10 mouse cellular contexts compared by ENCODE assay signal in genomic region chr15:5240360-5240759, GRCm38 (mm10). TPM values are rescaled to one million over a fixed set of nuclear protein-coding genes. Genes with fewer than 3 reads are reported as not detected.
A peak's percentile ranks its signal among the peaks of the same experiment; 100 is the strongest.
DNase-seq lines count a peak whose midpoint lies in the region; ATAC-seq and TF ChIP-seq lines count a peak whose summit lies in the region.
"Had no signal": no experiment of that assay in that cellular context is flagged by ENCODE, and none has a peak within 500 bp of the region (broad histone marks: within the 10 kb centered on the region; RNA-seq: fewer than 3 reads in every experiment).

No protein-coding gene starts in this region.

- in situ Hi-C loops in CH12.LX (cut with MboI; ENCODE audit: low pct_ligation_motif_present, low pct_unique_long_range_greater_than_20kb, low sequenced_read_pairs), result loop anchor here (10.0 to 25.0 kb wide), 4 partner anchors 372 to 972 kb away; no protein-coding TSS in a partner anchor

- H3K36me3 ChIP-seq in kidney, adult 2 months (ENCODE audit: control insufficient read depth, insufficient read depth, low read length), result no peaks in the 10 kb centered on the region
- peaks cover 0 to 6% of the 10 kb centered on the region in 2 experiments for H3K36me3 ChIP-seq in CH12.LX (replicated peaks in 1 of 2; ENCODE audit: control insufficient read depth in 1 of 2, insufficient read depth in 1 of 2, low read length in 1 of 2)

- peaks cover 3% of the 10 kb centered on the region for H3K4me1 ChIP-seq in kidney, adult 2 months (ENCODE audit: control insufficient read depth, insufficient read depth, low read length)
- H3K4me1 ChIP-seq in CH12.LX (ENCODE audit: control insufficient read depth in 1 of 2, insufficient read depth in 2 of 2), result peaks cover 15 to 55% of the 10 kb centered on the region in 2 experiments; a peak in 3 of 4 replicates
- peaks cover 11% of the 10 kb centered on the region for H3K4me1 ChIP-seq in brown adipose tissue, adult 24 weeks (ENCODE audit: control insufficient read depth, insufficient read depth, insufficient read length, low read length)

- no peaks in the 10 kb centered on the region for H3K27me3 ChIP-seq in kidney, adult 2 months (replicated peaks; ENCODE audit: control insufficient read depth, insufficient read depth, low read length)
- H3K27me3 ChIP-seq in CH12.LX (replicated peaks), result no peaks in the 10 kb centered on the region

- TF ChIP-seq RAD21 in CH12.LX (IDR thresholded peaks at IDR 0.05; ENCODE audit: low read depth, low read length), result no peak

- TF ChIP-seq CTCF in kidney, adult 2 months (conservative IDR thresholded peaks at IDR 0.05; ENCODE audit: insufficient read depth, insufficient read length, low read depth, low read length), result no peak
- no peak for TF ChIP-seq CTCF in CH12.LX (conservative IDR thresholded peaks at IDR 0.05 in 1 of 2, IDR thresholded peaks at IDR 0.05 in 1 of 2; ENCODE audit: low read depth in 2 of 2, low read length in 2 of 2)

- no peaks in the 10 kb centered on the region for H3K9me3 ChIP-seq in CH12.LX (replicated peaks; ENCODE audit: low read length)
- H3K9me3 ChIP-seq: forebrain, embryonic 13.5 days had no signal

- DNase-seq in kidney, adult 2 months, result peak; percentile 1
- DNase-seq in kidney, adult 8-10 months, result no peak
- DNase-seq in CH12.LX (ENCODE audit: extremely low read depth), result no peak
- no peak for DNase-seq in right cerebral cortex, postnatal 36 days (ENCODE audit: low spot score in 2 of 2)
- DNase-seq: layer of hippocampus, adult 9-11 months had no signal

- 0 out of 2 replicates have a peak, but pooled peaks have one; percentile 0 for ATAC-seq in megakaryocyte-erythroid progenitor cell, adult 5-6 weeks (replicated peaks; ENCODE audit: low FRiP score, low TSS enrichment, poor library complexity, severe bottlenecking)
- ATAC-seq in cerebellum, adult (ENCODE audit: insufficient number of reproducible peaks, low FRiP score, low TSS enrichment), result no peak
- ATAC-seq: forebrain, embryonic 13.5 days had no signal

- no peak overlapping the region for H3K9ac ChIP-seq in CH12.LX (ENCODE audit: insufficient read depth, low read depth)
- H3K9ac ChIP-seq: forebrain, embryonic 13.5 days; lung, embryonic 14.5 days had no signal

- peak overlapping the region; percentile 32; the same call in 1 of the 2 replicates for H3K4me3 ChIP-seq in kidney, adult 2 months (ENCODE audit: insufficient read depth, low read depth, low read length)
- H3K4me3 ChIP-seq in CH12.LX (replicated peaks in 1 of 3; ENCODE audit: low read depth in 2 of 3, low read length in 2 of 3, poor library complexity in 1 of 3), result peak overlapping the region in 1 of 3 experiments; percentile 5
- peak overlapping the region; percentile 60 for H3K4me3 ChIP-seq in brown adipose tissue, adult 24 weeks (ENCODE audit: insufficient read depth, low read depth, low read length)
- H3K4me3 ChIP-seq: forebrain, embryonic 13.5 days had no signal

- TF ChIP-seq EP300 in CH12.LX (IDR thresholded peaks at IDR 0.05; ENCODE audit: low read length), result no peak

- H3K27ac ChIP-seq in kidney, adult 2 months (ENCODE audit: insufficient read depth, low read depth, low read length), result no peak overlapping the region; the same call in 1 of the 2 replicates
- no peak overlapping the region for H3K27ac ChIP-seq in CH12.LX (ENCODE audit: insufficient read depth, low read depth)
- H3K27ac ChIP-seq in brown adipose tissue, adult 24 weeks (replicated peaks; ENCODE audit: low read depth, low read length), result peak overlapping the region; percentile 81
- H3K27ac ChIP-seq: forebrain, embryonic 13.5 days had no signal

- H3K4me2 ChIP-seq in CH12.LX (ENCODE audit: insufficient read depth, low read depth, poor library complexity, severe bottlenecking), result peak overlapping the region; percentile 72
- H3K4me2 ChIP-seq: forebrain, embryonic 13.5 days; lung, embryonic 14.5 days had no signal

- TF ChIP-seq POLR2A in kidney, adult 2 months (IDR thresholded peaks at IDR 0.05; ENCODE audit: low read depth, low read length), result no peak
- no peak for TF ChIP-seq POLR2A in CH12.LX (IDR thresholded peaks at IDR 0.05; ENCODE audit: low read depth, low read length)

- 67% methylated on average over 6 of the region's 6 CpGs for WGBS in kidney, adult 2 months

- H3K79me2 ChIP-seq in CH12.LX (replicated peaks; ENCODE audit: control insufficient read depth, extremely low read depth, insufficient read depth, poor library complexity, severe bottlenecking), result peaks cover 12% of the 10 kb centered on the region

- dilution Hi-C loops in CH12.LX (cut with MboI; ENCODE audit: extremely low pct_ligation_motif_present, extremely low pct_unique_long_range_greater_than_20kb, low sequenced_read_pairs), result no loop called here

TF ChIP-seq in CH12.LX, 34 proteins besides CTCF, POLR2A, EP300 and RAD21:
- TF ChIP-seq MYC (IDR thresholded peaks at IDR 0.05; ENCODE audit: low read depth, low read length) (no peak), POLR2AphosphoS2 (IDR thresholded peaks at IDR 0.05; ENCODE audit: low read depth, low read length) (no peak), E2F4 (IDR thresholded peaks at IDR 0.05; ENCODE audit: insufficient replicate concordance, low read depth, low read length) (no peak), UBTF (IDR thresholded peaks at IDR 0.05; ENCODE audit: low read depth, low read length) (no peak), USF2 (conservative IDR thresholded peaks at IDR 0.05; ENCODE audit: low read depth, low read length) (no peak), SMC3 (IDR thresholded peaks at IDR 0.05; ENCODE audit: low read depth, low read length) (no peak), BHLHE40 (IDR thresholded peaks at IDR 0.05; ENCODE audit: low read depth, low read length) (no peak), IRF4 (IDR thresholded peaks at IDR 0.05; ENCODE audit: low read depth, low read length) (no peak)

RNA-seq across cellular contexts. Expression of gene Ptger4, which starts 3.6 kb away (rescaled TPM):
- polyA plus RNA-seq in kidney, adult 2 months (2012; rRNA removed), result 5.6 and 5.7 TPM in 2 replicates
- total RNA-seq in CH12.LX (2012; rRNA removed), result 4.2 and 6.5 TPM in 2 replicates
- 4.7 and 5.5 TPM in 2 replicates for total RNA-seq in CH12.LX (2014; rRNA removed)
- 3.1 and 4.4 TPM in 2 replicates for polyA plus RNA-seq in CH12.LX (2012; ENCODE audit: insufficient read length, low read depth)
- polyA plus RNA-seq in brown adipose tissue, adult 24 weeks (2012; ENCODE audit: insufficient read depth, insufficient read length, missing spikeins), result 2.6 and 3.1 TPM in 2 replicates
- 7.3 and 9.9 TPM in 2 replicates for total RNA-seq in megakaryocyte-erythroid progenitor cell, adult 5-6 weeks (2014; fragmentation: Nextera tagmentation)
- total RNA-seq in megakaryocyte-erythroid progenitor cell, adult 5-6 weeks (2017), result 5.1 and 5.9 TPM in 2 replicates

RNA-seq across cellular contexts. Expression of gene Ttc33, which starts 55.0 kb away (rescaled TPM):
- polyA plus RNA-seq in kidney, adult 2 months (2012; rRNA removed), result 9.6 and 14.2 TPM in 2 replicates
- total RNA-seq in CH12.LX (2012; rRNA removed), result 24.5 and 24.6 TPM in 2 replicates
- 53.6 and 59.4 TPM in 2 replicates for total RNA-seq in CH12.LX (2014; rRNA removed)
- 34.8 and 55.7 TPM in 2 replicates for polyA plus RNA-seq in CH12.LX (2012; ENCODE audit: insufficient read length, low read depth)
- polyA plus RNA-seq in brown adipose tissue, adult 24 weeks (2012; ENCODE audit: insufficient read depth, insufficient read length, missing spikeins), result 18.9 and 23.4 TPM in 2 replicates
- total RNA-seq in megakaryocyte-erythroid progenitor cell, adult 5-6 weeks (2014; fragmentation: Nextera tagmentation), result 12.6 and 21.2 TPM in 2 replicates
- total RNA-seq in megakaryocyte-erythroid progenitor cell, adult 5-6 weeks (2017), result 35.6 and 36.8 TPM in 2 replicates
